Mouse (Mus musculus) adrenal gland (tissue): ENCODE results near the gene Olfr287.

Source experiments
- intact Hi-C: fragments of 180-260 bp; cut with DNase I; formaldehyde crosslinking; loops from one replicate; pipeline ENCODE4 v1.15.1; 2025
- long read RNA-seq, 2 experiments: library from polyadenylated mRNA; unstranded; transcript quantifications; one replicate each; pipeline ENCODE4 v2.0.0; 2020; ENCODE audit warnings: borderline replicate concordance in 1 of 2; ENCODE audit not compliant: insufficient replicate concordance in 1 of 2

Gene Olfr287
- long read RNA-seq, experiment 1: 0 reads
- long read RNA-seq, experiment 2: 0 reads

GRCm38 (mm10) chr15:98220877-98221276 lies at the start of gene Olfr287, which contains the start of gene Gm44579:
Gene Olfr287 (minus strand): TSS chr15:98221056.
Gene Gm44579 (minus strand): TSS chr15:98220977.
- intact Hi-C loops: no loop called here

- intact Hi-C loops: no loop called here
Observed at GRCm38 (mm10) chr15:98257776-98258175, 36.9 kb upstream of the Olfr287 start.

- intact Hi-C loops: no loop called here
Observed at GRCm38 (mm10) chr15:98257193-98257592, 36.3 kb upstream of the Olfr287 start, which contains the start of gene H1fnt. Gene H1fnt (minus strand): TSS chr15:98257293.

- intact Hi-C loops: no loop called here
Observed at GRCm38 (mm10) chr15:98256271-98256670, 35.4 kb upstream of the Olfr287 start.

- intact Hi-C loops: no loop called here
Observed at GRCm38 (mm10) chr15:98235442-98235841, 14.6 kb upstream of the Olfr287 start.

- intact Hi-C loops: no loop called here
Observed at GRCm38 (mm10) chr15:98234350-98234749, 13.5 kb upstream of the Olfr287 start, which contains the start of gene Olfr286. Gene Olfr286 (minus strand): TSS chr15:98234450.

- intact Hi-C loops: no loop called here
Observed at GRCm38 (mm10) chr15:98226096-98226495, 5.2 kb upstream of the Olfr287 start.

GRCm38 (mm10) chr15:98225610-98226009 lies 4.8 kb upstream of the Olfr287 start:
- intact Hi-C loops: no loop called here

- intact Hi-C loops: no loop called here
Observed at GRCm38 (mm10) chr15:98222377-98222776, 1.5 kb upstream of the Olfr287 start.

GRCm38 (mm10) chr15:98214130-98214529 lies 6.7 kb downstream of the Olfr287 start:
- intact Hi-C loops: no loop called here

GRCm38 (mm10) chr15:98213336-98213870 lies 7.5 kb downstream of the Olfr287 start:
- intact Hi-C loops: no loop called here

GRCm38 (mm10) chr15:98209676-98210075 lies 11.2 kb downstream of the Olfr287 start:
- intact Hi-C loops: no loop called here

- intact Hi-C loops: no loop called here
Observed at GRCm38 (mm10) chr15:98195442-98195841, 25.4 kb downstream of the Olfr287 start, which contains the start of gene Olfr288. Gene Olfr288 (minus strand): TSS chr15:98195542.

- intact Hi-C loops: loop anchor here (5.0 kb wide), 1 partner anchor 208 kb away; no protein-coding TSS in a partner anchor
Observed at GRCm38 (mm10) chr15:98184456-98184855, 36.4 kb downstream of the Olfr287 start.

GRCm38 (mm10) chr15:98181856-98182570 lies 38.8 kb downstream of the Olfr287 start:
- intact Hi-C loops: loop anchor here (5.0 kb wide), 1 partner anchor 210 kb away; no protein-coding TSS in a partner anchor

- intact Hi-C loops: loop anchor here (5.0 kb wide), 1 partner anchor 211 kb away; no protein-coding TSS in a partner anchor
Observed at GRCm38 (mm10) chr15:98181132-98181711, 39.6 kb downstream of the Olfr287 start.

GRCm38 (mm10) chr15:98180567-98181131 lies 40.2 kb downstream of the Olfr287 start:
- intact Hi-C loops: loop anchor here (5.0 kb wide), 1 partner anchor 212 kb away; no protein-coding TSS in a partner anchor

- intact Hi-C loops: no loop called here
Observed at GRCm38 (mm10) chr15:98177320-98177719, 43.5 kb downstream of the Olfr287 start.

- intact Hi-C loops: loop anchor here (5.0 kb wide), 1 partner anchor 87 kb away; no protein-coding TSS in a partner anchor
Observed at GRCm38 (mm10) chr15:98173821-98174220, 47.0 kb downstream of the Olfr287 start.

GRCm38 (mm10) chr15:98172113-98172512 lies 48.7 kb downstream of the Olfr287 start:
- intact Hi-C loops: loop anchor here (5.0 kb wide), 1 partner anchor 85 kb away; no protein-coding TSS in a partner anchor

- intact Hi-C loops: loop anchor here (5.0 kb wide), 1 partner anchor 84 kb away; no protein-coding TSS in a partner anchor
Observed at GRCm38 (mm10) chr15:98170917-98171316, 49.9 kb downstream of the Olfr287 start.
